Mouse (Mus musculus) left cerebral cortex, postnatal 25 days (tissue): Measurements from ENCODE around the gene Rgs6. TPM values are rescaled to one million over a fixed set of nuclear protein-coding genes. Genes with fewer than 3 reads are reported as not detected.

Experiments
- DNase-seq, 2 experiments: peaks; one replicate each; pipeline ENCODE4 v3.0.0; 2022; ENCODE audit warnings: low spot score in 2 of 2, mixed read lengths in 1 of 2
- intact Hi-C: fragments of 180-260 bp; cut with DNase I; formaldehyde crosslinking; loops from one replicate; pipeline ENCODE4 v1.15.1; 2025
- total RNA-seq, 2 experiments: library from RNA; stranded (reverse); gene quantifications; 2 replicates each; pipeline ENCODE4 v1.2.3; 2021

Rgs6 gene
- total RNA-seq, 2 experiments from 2014 or later: 79.3 to 85.9 TPM

GRCm38 (mm10) chr12:83044621-83044990 is 456.5 kb downstream of the Rgs6 start:
- no peak for DNase-seq
- intact Hi-C loops: no loop called here

- peak; percentile 33 to 59 for DNase-seq
- intact Hi-C loops: no loop called here
Measured at GRCm38 (mm10) chr12:83045001-83045531, 457.0 kb downstream of the Rgs6 start.

GRCm38 (mm10) chr12:83046734-83047133 is 458.6 kb downstream of the Rgs6 start:
- no peak for DNase-seq
- intact Hi-C loops: no loop called here

- no peak for DNase-seq
- intact Hi-C loops: no loop called here
Measured at GRCm38 (mm10) chr12:83047710-83048109, 459.6 kb downstream of the Rgs6 start.

GRCm38 (mm10) chr12:83050514-83050913 is 462.4 kb downstream of the Rgs6 start:
- intact Hi-C loops: no loop called here
- no peak for DNase-seq

GRCm38 (mm10) chr12:83052391-83052790 is 464.3 kb downstream of the Rgs6 start:
- no peak for DNase-seq
- intact Hi-C loops: no loop called here

- DNase-seq: no peak
- intact Hi-C loops: no loop called here
Measured at GRCm38 (mm10) chr12:83055690-83056089, 467.6 kb downstream of the Rgs6 start.

GRCm38 (mm10) chr12:83066426-83066825 is 478.3 kb downstream of the Rgs6 start:
- no peak for DNase-seq
- intact Hi-C loops: no loop called here

- no peak for DNase-seq
- intact Hi-C loops: no loop called here
Measured at GRCm38 (mm10) chr12:83070848-83071247, 482.8 kb downstream of the Rgs6 start.

- intact Hi-C loops: no loop called here
- DNase-seq: peak in 1 of 2 experiments; percentile 16
Measured at GRCm38 (mm10) chr12:83072181-83072887, 484.2 kb downstream of the Rgs6 start.

GRCm38 (mm10) chr12:83072951-83073878 is 485.1 kb downstream of the Rgs6 start:
- intact Hi-C loops: no loop called here

GRCm38 (mm10) chr12:83073879-83074368 is 485.8 kb downstream of the Rgs6 start:
- no peak for DNase-seq
- intact Hi-C loops: no loop called here

More at GRCm38 (mm10) chr12:83072951-83073878, 485.1 kb downstream of the Rgs6 start:
- no peak for DNase-seq

- intact Hi-C loops: no loop called here
- no peak for DNase-seq
Measured at GRCm38 (mm10) chr12:83076179-83076578, 488.1 kb downstream of the Rgs6 start.

GRCm38 (mm10) chr12:83077486-83077885 is 489.4 kb downstream of the Rgs6 start:
- DNase-seq: no peak
- intact Hi-C loops: no loop called here

- DNase-seq: no peak
- intact Hi-C loops: no loop called here
Measured at GRCm38 (mm10) chr12:83083427-83083826, 495.3 kb downstream of the Rgs6 start.

GRCm38 (mm10) chr12:83084614-83085013 is 496.5 kb downstream of the Rgs6 start:
- intact Hi-C loops: no loop called here
- no peak for DNase-seq

- intact Hi-C loops: no loop called here
- no peak for DNase-seq
Measured at GRCm38 (mm10) chr12:83087010-83087409, 498.9 kb downstream of the Rgs6 start.

- intact Hi-C loops: no loop called here
- no peak for DNase-seq
Measured at GRCm38 (mm10) chr12:83087555-83087954, 499.5 kb downstream of the Rgs6 start.

- intact Hi-C loops: no loop called here
- no peak for DNase-seq
Measured at GRCm38 (mm10) chr12:83092001-83092400, 503.9 kb downstream of the Rgs6 start.

GRCm38 (mm10) chr12:83097787-83098186 is 509.7 kb downstream of the Rgs6 start:
- DNase-seq: no peak
- intact Hi-C loops: no loop called here
